Comparison of ENCODE assay signal across 32 mouse cellular contexts in genomic region chr9:72992576-72992975, GRCm38 (mm10). TPM values are rescaled to one million over a fixed set of nuclear protein-coding genes. Genes with fewer than 3 reads are reported as not detected.
DNase-seq lines count a peak whose midpoint lies in the region; ATAC-seq and TF ChIP-seq lines count a peak whose summit lies in the region.
"Had no signal": no experiment of that assay in that cellular context is flagged by ENCODE, and none has a peak within 500 bp of the region (broad histone marks: within the 10 kb centered on the region; RNA-seq: fewer than 3 reads in every experiment).

No protein-coding gene starts in this region.

- no peak for TF ChIP-seq EP300 in lung, postnatal 0 days (IDR thresholded peaks at IDR 0.05)

- no peak overlapping the region for H3K4me3 ChIP-seq in midbrain, embryonic 11.5 days (ENCODE audit: low read depth, low read length)
- no peak overlapping the region for H3K4me3 ChIP-seq in midbrain, postnatal 0 days (ENCODE audit: low read depth, low read length)
- no peak overlapping the region for H3K4me3 ChIP-seq in bone marrow, adult 2 months (replicated peaks; ENCODE audit: control insufficient read depth, low read depth, low read length)
- no peak overlapping the region for H3K4me3 ChIP-seq in lung, postnatal 0 days (ENCODE audit: low read depth, low read length)
- H3K4me3 ChIP-seq: heart, embryonic 12.5 days; heart, embryonic 15.5 days; hindbrain, embryonic 12.5 days; hindbrain, embryonic 15.5 days had no signal

- H3K4me1 ChIP-seq in midbrain, embryonic 11.5 days (ENCODE audit: control insufficient read depth, insufficient read depth, low read length), result no peaks in the 10 kb centered on the region
- H3K4me1 ChIP-seq in midbrain, postnatal 0 days (ENCODE audit: insufficient read depth, low read length), result no peaks in the 10 kb centered on the region
- peaks cover 1% of the 10 kb centered on the region; the same call in 1 of the 2 replicates for H3K4me1 ChIP-seq in bone marrow, adult 2 months (ENCODE audit: control insufficient read depth, insufficient read depth, low read length)
- no peaks in the 10 kb centered on the region for H3K4me1 ChIP-seq in lung, postnatal 0 days (ENCODE audit: insufficient read depth, low read depth, low read length)
- H3K4me1 ChIP-seq: heart, embryonic 12.5 days; heart, embryonic 15.5 days; hindbrain, embryonic 12.5 days; hindbrain, embryonic 15.5 days had no signal

- H3K36me3 ChIP-seq in midbrain, embryonic 11.5 days (ENCODE audit: control insufficient read depth, insufficient read depth, low read length), result no peaks in the 10 kb centered on the region
- H3K36me3 ChIP-seq in midbrain, postnatal 0 days (ENCODE audit: insufficient read depth, low read length), result no peaks in the 10 kb centered on the region
- H3K36me3 ChIP-seq in lung, postnatal 0 days (ENCODE audit: insufficient read depth, low read length), result no peaks in the 10 kb centered on the region
- H3K36me3 ChIP-seq: heart, embryonic 12.5 days; heart, embryonic 15.5 days; hindbrain, embryonic 12.5 days; hindbrain, embryonic 15.5 days had no signal

- DNase-seq in adrenal gland, adult 2 months, result peak; percentile 67
- no peak for DNase-seq in adrenal gland, postnatal 4 days (ENCODE audit: low spot score in 2 of 2)
- peak; percentile 2 for DNase-seq in midbrain, embryonic 11.5 days (ENCODE audit: low spot score, missing footprints)
- no peak for DNase-seq in midbrain, postnatal 0 days (ENCODE audit: low spot score)
- peak; percentile 52 for DNase-seq in adrenal gland, postnatal 14 days
- no peak for DNase-seq in lung, postnatal 0 days (ENCODE audit: low spot score)
- DNase-seq: B cell, adult 2 months; cerebellum, adult 11-12 months; cerebellum, adult 9-10 months; cerebellum, postnatal 14 days; forebrain, postnatal 0 days; gastrocnemius, postnatal 14 days; heart, adult 18-20 months; heart, postnatal 14 days; kidney, adult 2 months had no signal

- H3K27ac ChIP-seq in midbrain, embryonic 11.5 days (ENCODE audit: low read depth, low read length), result no peak overlapping the region
- H3K27ac ChIP-seq in midbrain, postnatal 0 days (ENCODE audit: low read depth, low read length), result no peak overlapping the region
- 0 out of 2 replicates have a peak overlapping the region, but pooled peaks have one; percentile 10 for H3K27ac ChIP-seq in bone marrow, adult 2 months (ENCODE audit: control insufficient read depth, insufficient read depth, low read depth, low read length, poor library complexity)
- no peak overlapping the region for H3K27ac ChIP-seq in lung, postnatal 0 days (ENCODE audit: low read length)
- H3K27ac ChIP-seq: heart, embryonic 15.5 days; hindbrain, embryonic 12.5 days; hindbrain, embryonic 15.5 days had no signal

- WGBS in midbrain, embryonic 11.5 days, result 88% methylated on average over 5 of the region's 5 CpGs
- 95% methylated on average over 5 of the region's 5 CpGs for WGBS in midbrain, postnatal 0 days
- WGBS in bone marrow, adult 2 months, result 76% methylated on average over 5 of the region's 5 CpGs
- 86% methylated on average over 5 of the region's 5 CpGs for WGBS in lung, postnatal 0 days

- H3K4me2 ChIP-seq in midbrain, embryonic 11.5 days, result no peak overlapping the region
- no peak overlapping the region for H3K4me2 ChIP-seq in midbrain, postnatal 0 days (ENCODE audit: low read depth, low read length, poor library complexity, severe bottlenecking)
- no peak overlapping the region for H3K4me2 ChIP-seq in lung, postnatal 0 days (replicated peaks; ENCODE audit: low read depth, low read length)
- H3K4me2 ChIP-seq: heart, embryonic 12.5 days; heart, embryonic 15.5 days; hindbrain, embryonic 12.5 days; hindbrain, embryonic 15.5 days had no signal

- H3K9ac ChIP-seq in midbrain, embryonic 11.5 days (ENCODE audit: low read length), result no peak overlapping the region
- H3K9ac ChIP-seq in midbrain, postnatal 0 days (replicated peaks; ENCODE audit: low read length, poor library complexity, severe bottlenecking), result no peak overlapping the region
- no peak overlapping the region for H3K9ac ChIP-seq in lung, postnatal 0 days (replicated peaks; ENCODE audit: low read depth)
- H3K9ac ChIP-seq: forebrain, postnatal 0 days; heart, embryonic 12.5 days; heart, embryonic 15.5 days; hindbrain, embryonic 12.5 days; hindbrain, embryonic 15.5 days had no signal

- no peak for TF ChIP-seq POLR2A in bone marrow, adult 2 months (IDR thresholded peaks at IDR 0.05; ENCODE audit: borderline replicate concordance, control insufficient read depth, low read depth, low read length)

- no peaks in the 10 kb centered on the region for H3K27me3 ChIP-seq in midbrain, embryonic 11.5 days (ENCODE audit: control insufficient read depth, insufficient read depth, low read length)
- no peaks in the 10 kb centered on the region for H3K27me3 ChIP-seq in midbrain, postnatal 0 days (ENCODE audit: insufficient read depth, low read length)
- no peaks in the 10 kb centered on the region for H3K27me3 ChIP-seq in lung, postnatal 0 days (replicated peaks; ENCODE audit: insufficient read depth, low read length)
- H3K27me3 ChIP-seq: CH12.LX; heart, embryonic 12.5 days; heart, embryonic 15.5 days; hindbrain, embryonic 12.5 days; hindbrain, embryonic 15.5 days had no signal

- no peak for TF ChIP-seq CTCF in midbrain, postnatal 0 days (IDR thresholded peaks at IDR 0.05)
- no peak for TF ChIP-seq CTCF in bone marrow, adult 2 months (IDR thresholded peaks at IDR 0.05; ENCODE audit: control insufficient read depth, insufficient read depth, low read length)
- TF ChIP-seq CTCF in lung, postnatal 0 days (IDR thresholded peaks at IDR 0.05), result no peak

- no peak for ATAC-seq in midbrain, embryonic 11.5 days (ENCODE audit: low FRiP score)
- no peak for ATAC-seq in midbrain, postnatal 0 days (ENCODE audit: low FRiP score)
- ATAC-seq in lung, postnatal 0 days, result no peak
- no peak for ATAC-seq in erythroblast, adult 5-6 weeks (replicated peaks; ENCODE audit: low FRiP score, poor library complexity, severe bottlenecking)
- ATAC-seq: forebrain, embryonic 14.5 days; forebrain, postnatal 0 days; intestine, postnatal 0 days had no signal

- no peaks in the 10 kb centered on the region for H3K9me3 ChIP-seq in midbrain, embryonic 11.5 days (ENCODE audit: control insufficient read depth, low read length)
- H3K9me3 ChIP-seq in midbrain, postnatal 0 days (ENCODE audit: low read length), result no peaks in the 10 kb centered on the region
- H3K9me3 ChIP-seq in lung, postnatal 0 days (ENCODE audit: low read length), result no peaks in the 10 kb centered on the region
- H3K9me3 ChIP-seq: heart, embryonic 12.5 days; heart, embryonic 15.5 days; hindbrain, embryonic 12.5 days; hindbrain, embryonic 15.5 days had no signal

RNA-seq across cellular contexts. Expression of gene Ccpg1, which starts 7.3 kb away (rescaled TPM):
- 100 to 1,000 TPM; 135 to 141 TPM for total RNA-seq in adrenal gland, adult 2 months (2021)
- 8.3 and 11.3 TPM in 2 replicates for polyA plus RNA-seq in adrenal gland, adult 2 months (2012; rRNA removed)
- total RNA-seq in adrenal gland, postnatal 4 days (2021), result 10 to 100 TPM; 81.5 to 91.7 TPM
- 24.9 and 26.9 TPM in 2 replicates for polyA plus RNA-seq in midbrain, embryonic 11.5 days (2014; fragmentation: Nextera tagmentation; extraction: Ambion mirVana)
- total RNA-seq in midbrain, postnatal 0 days (2014; rRNA removed), result 19.3 and 30.4 TPM in 2 replicates
- 38.1 and 39.9 TPM in 2 replicates for polyA plus RNA-seq in midbrain, postnatal 0 days (2015; fragmentation: Nextera tagmentation; extraction: Ambion mirVana)
- 92.7 and 97.7 TPM in 2 replicates for total RNA-seq in adrenal gland, postnatal 14 days (2021)
- polyA plus RNA-seq in bone marrow, adult 2 months (2011; ENCODE audit: insufficient read depth, insufficient read length, low replicate concordance, missing spikeins), result 22.6 and 65.3 TPM in 2 replicates
- polyA plus RNA-seq in lung, postnatal 0 days (2015; fragmentation: Nextera tagmentation; extraction: Ambion mirVana), result 56.0 and 62.6 TPM in 2 replicates
- 42.7 and 47.0 TPM in 2 replicates for total RNA-seq in erythroblast, adult 5-6 weeks (2015; ENCODE audit: low replicate concordance)
- 88.7 and 93.5 TPM in 2 replicates for total RNA-seq in erythroblast, adult 5-6 weeks (2017; ENCODE audit: low replicate concordance)

RNA-seq across cellular contexts. Expression of gene Ccpg1os, which starts 7.4 kb away (rescaled TPM):
- 10 to 100 TPM; 21.7 to 25.3 TPM for total RNA-seq in adrenal gland, adult 2 months (2021)
- 8.6 and 10.5 TPM in 2 replicates for polyA plus RNA-seq in adrenal gland, adult 2 months (2012; rRNA removed)
- total RNA-seq in adrenal gland, postnatal 4 days (2021), result 10 to 100 TPM; 14.1 to 15.1 TPM
- polyA plus RNA-seq in midbrain, embryonic 11.5 days (2014; fragmentation: Nextera tagmentation; extraction: Ambion mirVana), result 22.4 and 22.9 TPM in 2 replicates
- 13.4 and 15.1 TPM in 2 replicates for total RNA-seq in midbrain, postnatal 0 days (2014; rRNA removed)
- polyA plus RNA-seq in midbrain, postnatal 0 days (2015; fragmentation: Nextera tagmentation; extraction: Ambion mirVana), result 19.3 and 20.3 TPM in 2 replicates
- 11.6 and 13.3 TPM in 2 replicates for total RNA-seq in adrenal gland, postnatal 14 days (2021)
- 1.9 and 4.7 TPM in 2 replicates for polyA plus RNA-seq in bone marrow, adult 2 months (2011; ENCODE audit: insufficient read depth, insufficient read length, low replicate concordance, missing spikeins)
- polyA plus RNA-seq in lung, postnatal 0 days (2015; fragmentation: Nextera tagmentation; extraction: Ambion mirVana), result 31.2 and 38.3 TPM in 2 replicates
- total RNA-seq in erythroblast, adult 5-6 weeks (2015; ENCODE audit: low replicate concordance), result 2.5 and 4.6 TPM in 2 replicates
- 0.94 and 6.7 TPM in 2 replicates for total RNA-seq in erythroblast, adult 5-6 weeks (2017; ENCODE audit: low replicate concordance)

RNA-seq across cellular contexts. Expression of gene Gm44503, which starts 33.9 kb away (rescaled TPM):
- total RNA-seq in adrenal gland, adult 2 months (2021), result not detected
- polyA plus RNA-seq in adrenal gland, adult 2 months (2012; rRNA removed), result 0.11 TPM in 1 of 2 replicates, not detected in the other
- total RNA-seq in adrenal gland, postnatal 4 days (2021), result not detected
- polyA plus RNA-seq in midbrain, embryonic 11.5 days (2014; fragmentation: Nextera tagmentation; extraction: Ambion mirVana), result not detected in 2 replicates
- total RNA-seq in midbrain, postnatal 0 days (2014; rRNA removed), result 0.28 TPM in 1 of 2 replicates, not detected in the other
- polyA plus RNA-seq in midbrain, postnatal 0 days (2015; fragmentation: Nextera tagmentation; extraction: Ambion mirVana), result not detected in 2 replicates
- total RNA-seq in adrenal gland, postnatal 14 days (2021), result not detected in 2 replicates
- not detected in 2 replicates for polyA plus RNA-seq in bone marrow, adult 2 months (2011; ENCODE audit: insufficient read depth, insufficient read length, low replicate concordance, missing spikeins)
- not detected in 2 replicates for polyA plus RNA-seq in lung, postnatal 0 days (2015; fragmentation: Nextera tagmentation; extraction: Ambion mirVana)
- total RNA-seq in erythroblast, adult 5-6 weeks (2015; ENCODE audit: low replicate concordance), result not detected in 2 replicates
- not detected in 2 replicates for total RNA-seq in erythroblast, adult 5-6 weeks (2017; ENCODE audit: low replicate concordance)
- total RNA-seq: CH12.LX; gastrocnemius, adult 18-20 months; gastrocnemius, postnatal 14 days; heart, adult 18-20 months; hematopoietic stem cell, adult 5-6 weeks; MEL had no signal
- polyA plus RNA-seq: brain, embryonic 14.5 days; embryonic facial prominence, embryonic 14.5 days; forebrain, embryonic 14.5 days; forebrain, postnatal 0 days; gonadal fat pad, adult 2 months; heart, embryonic 12.5 days; heart, embryonic 15.5 days; hindbrain, embryonic 12.5 days; hindbrain, embryonic 15.5 days; intestine, embryonic 14.5 days; intestine, postnatal 0 days; kidney, adult 2 months; kidney, embryonic 14.5 days had no signal

RNA-seq across cellular contexts. Expression of gene Dyx1c1, which starts 34.0 kb away (rescaled TPM):
- 1 to 10 TPM in 1 of 2 experiments, under 1 TPM in 1; 0.61 to 1.4 TPM for total RNA-seq in adrenal gland, adult 2 months (2021)
- polyA plus RNA-seq in adrenal gland, adult 2 months (2012; rRNA removed), result 0.44 and 0.62 TPM in 2 replicates
- 1 to 10 TPM; 1.7 to 1.8 TPM for total RNA-seq in adrenal gland, postnatal 4 days (2021)
- 2.2 and 2.6 TPM in 2 replicates for polyA plus RNA-seq in midbrain, embryonic 11.5 days (2014; fragmentation: Nextera tagmentation; extraction: Ambion mirVana)
- 1.8 and 3.0 TPM in 2 replicates for total RNA-seq in midbrain, postnatal 0 days (2014; rRNA removed)
- 2.7 TPM in 2 replicates for polyA plus RNA-seq in midbrain, postnatal 0 days (2015; fragmentation: Nextera tagmentation; extraction: Ambion mirVana)
- total RNA-seq in adrenal gland, postnatal 14 days (2021), result 0.78 and 1.1 TPM in 2 replicates
- polyA plus RNA-seq in bone marrow, adult 2 months (2011; ENCODE audit: insufficient read depth, insufficient read length, low replicate concordance, missing spikeins), result not detected in 2 replicates
- 2.4 and 3.4 TPM in 2 replicates for polyA plus RNA-seq in lung, postnatal 0 days (2015; fragmentation: Nextera tagmentation; extraction: Ambion mirVana)
- not detected in 2 replicates for total RNA-seq in erythroblast, adult 5-6 weeks (2015; ENCODE audit: low replicate concordance)
- not detected in 2 replicates for total RNA-seq in erythroblast, adult 5-6 weeks (2017; ENCODE audit: low replicate concordance)

RNA-seq across cellular contexts. Expression of gene Pigb, which starts 47.6 kb away (rescaled TPM):
- total RNA-seq in adrenal gland, adult 2 months (2021), result 10 to 100 TPM; 13.3 to 14.7 TPM
- polyA plus RNA-seq in adrenal gland, adult 2 months (2012; rRNA removed), result 7.2 and 9.6 TPM in 2 replicates
- total RNA-seq in adrenal gland, postnatal 4 days (2021), result 10 to 100 TPM; 18.8 to 20.4 TPM
- 18.3 and 19.0 TPM in 2 replicates for polyA plus RNA-seq in midbrain, embryonic 11.5 days (2014; fragmentation: Nextera tagmentation; extraction: Ambion mirVana)
- total RNA-seq in midbrain, postnatal 0 days (2014; rRNA removed), result 8.4 and 19.4 TPM in 2 replicates
- 12.2 and 13.0 TPM in 2 replicates for polyA plus RNA-seq in midbrain, postnatal 0 days (2015; fragmentation: Nextera tagmentation; extraction: Ambion mirVana)
- 10.6 and 12.1 TPM in 2 replicates for total RNA-seq in adrenal gland, postnatal 14 days (2021)
- polyA plus RNA-seq in bone marrow, adult 2 months (2011; ENCODE audit: insufficient read depth, insufficient read length, low replicate concordance, missing spikeins), result 2.3 and 4.3 TPM in 2 replicates
- 5.5 and 6.5 TPM in 2 replicates for polyA plus RNA-seq in lung, postnatal 0 days (2015; fragmentation: Nextera tagmentation; extraction: Ambion mirVana)
- total RNA-seq in erythroblast, adult 5-6 weeks (2015; ENCODE audit: low replicate concordance), result 4.0 and 4.6 TPM in 2 replicates
- 3.1 and 4.0 TPM in 2 replicates for total RNA-seq in erythroblast, adult 5-6 weeks (2017; ENCODE audit: low replicate concordance)

Comparison
In these comparisons a context has a peak if more than half of its experiments do, and no peak if none do; other contexts are left out.
1. DNase-seq: peak in adrenal gland, adult 2 months (single experiment), midbrain, embryonic 11.5 days (single experiment) and adrenal gland, postnatal 14 days (single experiment); none in adrenal gland, postnatal 4 days (0 of 2), midbrain, postnatal 0 days (single experiment) and lung, postnatal 0 days (single experiment).